Mouse (Mus musculus) kidney, embryonic 14.5 days (tissue): ENCODE measurements at regions not wholly inside any gene's neighbourhood (a gene's known extent, or its start where the extent isn't known, plus 50 kb on each side); places are given as distances from the start of the nearest gene placed in this dataset.

Source experiments
- ATAC-seq: fragments of 200-750 bp; cut with Nextera tagmentation; 2 replicates; pipeline ENCODE4 v1.8.0; 2017; ENCODE audit warnings: moderate number of reproducible peaks, mild to moderate bottlenecking, moderate TSS enrichment, moderate library complexity; ENCODE audit not compliant: low FRiP score, low TSS enrichment
- H3K27ac ChIP-seq: fragments of 300-500 bp; sonication (generic); 2 replicates; pipeline ENCODE4 v1.5.1; 2014; ENCODE audit warnings: low read depth, mild to moderate bottlenecking, low read length, moderate library complexity, mixed read lengths
- H3K27me3 ChIP-seq: fragments of 300-500 bp; sonication (generic); 2 replicates; pipeline ENCODE4 v1.6.1; 2014; ENCODE audit warnings: mild to moderate bottlenecking, low read length; ENCODE audit not compliant: control insufficient read depth, insufficient read depth
- H3K36me3 ChIP-seq: fragments of 300-500 bp; sonication (generic); 2 replicates; pipeline ENCODE4 v1.6.1; 2014; ENCODE audit warnings: low read length, mixed read lengths; ENCODE audit not compliant: control insufficient read depth, insufficient read depth
- H3K4me1 ChIP-seq: fragments of 300-500 bp; sonication (generic); 2 replicates; pipeline ENCODE4 v1.6.1; 2014; ENCODE audit warnings: low read length, mixed read lengths; ENCODE audit not compliant: control insufficient read depth, insufficient read depth
- H3K4me2 ChIP-seq: fragments of 300-500 bp; sonication (generic); replicated peaks from 2 replicates; pipeline ENCODE4 v1.6.1; 2014; ENCODE audit warnings: low read depth, mild to moderate bottlenecking, low read length
- H3K4me3 ChIP-seq: fragments of 300-500 bp; sonication (generic); 2 replicates; pipeline ENCODE4 v1.5.1; 2014; ENCODE audit warnings: mild to moderate bottlenecking, low read length
- H3K9ac ChIP-seq: fragments of 300-500 bp; sonication (generic); 2 replicates; pipeline ENCODE4 v1.6.1; 2014; ENCODE audit warnings: low read depth, mild to moderate bottlenecking, low read length, moderate library complexity
- H3K9me3 ChIP-seq: fragments of 300-500 bp; sonication (generic); 2 replicates; pipeline ENCODE4 v1.6.1; 2016; ENCODE audit warnings: low read length; ENCODE audit not compliant: control insufficient read depth
- WGBS: fragments of 180-500 bp; shearing (Covaris S2); extraction: QIAGEN DNeasy Blood & Tissue Kit; methylation state at CpG from one replicate; pipeline ENCODE4 v1.1.7; 2014; 5-methylcytosine and 5-hydroxymethylcytosine counted together

GRCm38 (mm10) chr6:43914741-43915140 lies 248.7 kb upstream of the Tpk1 start:
- WGBS, result 94% methylated on average over 8 of the region's 8 CpGs
- H3K4me1 ChIP-seq, result no peaks in the 10 kb centered on the region
- no peak for ATAC-seq

GRCm38 (mm10) chr6:43885992-43886391 lies 219.9 kb upstream of the Tpk1 start:
- Histone ChIP-seq H3K36me3 (no peaks in the 10 kb centered on the region), H3K27me3 (no peaks in the 10 kb centered on the region), H3K9me3 (no peaks in the 10 kb centered on the region), H3K4me2 (no peak overlapping the region), H3K4me1 (no peaks in the 10 kb centered on the region), H3K27ac (no peak overlapping the region), H3K9ac (no peak overlapping the region), H3K4me3 (no peak overlapping the region)
- WGBS, result 28% methylated on average over 3 of the region's 3 CpGs
- ATAC-seq, result peak; percentile 97

More at GRCm38 (mm10) chr6:43914741-43915140, 248.7 kb upstream of the Tpk1 start:
- no peaks in the 10 kb centered on the region for H3K9me3 ChIP-seq
- no peaks in the 10 kb centered on the region for H3K36me3 ChIP-seq
- H3K27me3 ChIP-seq, result no peaks in the 10 kb centered on the region
- no peak overlapping the region for H3K4me3 ChIP-seq
- no peak overlapping the region for H3K27ac ChIP-seq
- no peak overlapping the region for H3K4me2 ChIP-seq
- no peak overlapping the region for H3K9ac ChIP-seq

GRCm38 (mm10) chr6:43876711-43877110 lies 210.6 kb upstream of the Tpk1 start:
- no peaks in the 10 kb centered on the region for H3K27me3 ChIP-seq
- no peak overlapping the region for H3K4me3 ChIP-seq
- H3K27ac ChIP-seq, result no peak overlapping the region
- H3K36me3 ChIP-seq, result no peaks in the 10 kb centered on the region
- H3K9ac ChIP-seq, result no peak overlapping the region
- H3K4me2 ChIP-seq, result no peak overlapping the region
- no peaks in the 10 kb centered on the region for H3K9me3 ChIP-seq
- ATAC-seq, result no peak
- H3K4me1 ChIP-seq, result no peaks in the 10 kb centered on the region
- WGBS, result 61% methylated on average over 2 of the region's 2 CpGs

- no peak overlapping the region for H3K9ac ChIP-seq
- no peak overlapping the region for H3K4me3 ChIP-seq
- H3K9me3 ChIP-seq, result no peaks in the 10 kb centered on the region
- ATAC-seq, result no peak; the same call in 1 of the 2 replicates
- WGBS, result 38% methylated on average over 1 of the region's 1 CpGs
- H3K4me2 ChIP-seq, result no peak overlapping the region
- H3K27ac ChIP-seq, result no peak overlapping the region
- no peaks in the 10 kb centered on the region for H3K4me1 ChIP-seq
- no peaks in the 10 kb centered on the region for H3K27me3 ChIP-seq
- H3K36me3 ChIP-seq, result no peaks in the 10 kb centered on the region
These were observed 193.3 kb upstream of the Tpk1 start for GRCm38 (mm10) chr6:43859406-43859805.

- WGBS, result 71% methylated on average over 1 of the region's 1 CpGs
- H3K36me3 ChIP-seq, result no peaks in the 10 kb centered on the region
- H3K4me2 ChIP-seq, result no peak overlapping the region
- ATAC-seq, result no peak
- H3K4me3 ChIP-seq, result no peak overlapping the region
- no peaks in the 10 kb centered on the region for H3K4me1 ChIP-seq
- H3K9me3 ChIP-seq, result no peaks in the 10 kb centered on the region
- no peak overlapping the region for H3K27ac ChIP-seq
- no peaks in the 10 kb centered on the region for H3K27me3 ChIP-seq
- no peak overlapping the region for H3K9ac ChIP-seq
These were observed 191.0 kb upstream of the Tpk1 start for GRCm38 (mm10) chr6:43857046-43857445.

- Histone ChIP-seq H3K27me3 (no peaks in the 10 kb centered on the region), H3K36me3 (no peaks in the 10 kb centered on the region), H3K4me1 (no peaks in the 10 kb centered on the region), H3K4me2 (no peak overlapping the region), H3K9ac (no peak overlapping the region), H3K9me3 (no peaks in the 10 kb centered on the region), H3K4me3 (no peak overlapping the region), H3K27ac (no peak overlapping the region)
- WGBS, result 84% methylated on average over 1 of the region's 1 CpGs
- no peak for ATAC-seq
These were observed 187.4 kb upstream of the Tpk1 start for GRCm38 (mm10) chr6:43853461-43853860.

- Histone ChIP-seq H3K27ac (no peak overlapping the region), H3K4me3 (no peak overlapping the region), H3K4me1 (no peaks in the 10 kb centered on the region), H3K4me2 (no peak overlapping the region), H3K36me3 (no peaks in the 10 kb centered on the region), H3K9me3 (no peaks in the 10 kb centered on the region), H3K27me3 (no peaks in the 10 kb centered on the region), H3K9ac (no peak overlapping the region)
- no peak for ATAC-seq
- 79% methylated on average over 6 of the region's 6 CpGs for WGBS
These were observed 185.2 kb upstream of the Tpk1 start for GRCm38 (mm10) chr6:43851306-43851705.

- Histone ChIP-seq H3K4me1 (no peaks in the 10 kb centered on the region), H3K4me3 (no peak overlapping the region), H3K36me3 (no peaks in the 10 kb centered on the region), H3K9ac (no peak overlapping the region), H3K27ac (no peak overlapping the region), H3K27me3 (no peaks in the 10 kb centered on the region), H3K4me2 (no peak overlapping the region), H3K9me3 (no peaks in the 10 kb centered on the region)
- 55% methylated on average over 6 of the region's 6 CpGs for WGBS
- no peak for ATAC-seq
These were observed 172.9 kb upstream of the Tpk1 start for GRCm38 (mm10) chr6:43838960-43839359.

- H3K27ac ChIP-seq, result no peak overlapping the region
- no peaks in the 10 kb centered on the region for H3K9me3 ChIP-seq
- H3K27me3 ChIP-seq, result no peaks in the 10 kb centered on the region
- WGBS, result 80% methylated on average over 3 of the region's 3 CpGs
- H3K4me3 ChIP-seq, result no peak overlapping the region
- H3K4me2 ChIP-seq, result no peak overlapping the region
- H3K9ac ChIP-seq, result no peak overlapping the region
- no peaks in the 10 kb centered on the region for H3K4me1 ChIP-seq
- no peaks in the 10 kb centered on the region for H3K36me3 ChIP-seq
- ATAC-seq, result no peak
These were observed 163.8 kb upstream of the Tpk1 start for GRCm38 (mm10) chr6:43829903-43830302.
